Mouse (Mus musculus) ES-CJ7 (cell line): ENCODE measurements around the gene 4930402F06Rik.

Source experiments
- DNase-seq: peaks from one replicate; pipeline ENCODE4 v3.0.0; 2011; ENCODE audit warnings: low read depth, low spot score

4930402F06Rik gene

GRCm38 (mm10) chr2:35417231-35417630, 20.3 kb upstream of the 4930402F06Rik start:
- no peak for DNase-seq

- DNase-seq: no peak
Measured at GRCm38 (mm10) chr2:35416473-35416872, 19.5 kb upstream of the 4930402F06Rik start.

- no peak for DNase-seq
Measured at GRCm38 (mm10) chr2:35412810-35413209, 15.8 kb upstream of the 4930402F06Rik start.

GRCm38 (mm10) chr2:35412246-35412645, 15.3 kb upstream of the 4930402F06Rik start:
- DNase-seq: no peak

- no peak for DNase-seq
Measured at GRCm38 (mm10) chr2:35411640-35412190, 14.7 kb upstream of the 4930402F06Rik start.

GRCm38 (mm10) chr2:35409466-35409865, 12.5 kb upstream of the 4930402F06Rik start:
- no peak for DNase-seq

GRCm38 (mm10) chr2:35408409-35409110, 11.6 kb upstream of the 4930402F06Rik start:
- DNase-seq: no peak

GRCm38 (mm10) chr2:35407878-35408277, 10.9 kb upstream of the 4930402F06Rik start:
- no peak for DNase-seq

- no peak for DNase-seq
Measured at GRCm38 (mm10) chr2:35407266-35407665, 10.3 kb upstream of the 4930402F06Rik start.

- no peak for DNase-seq
Measured at GRCm38 (mm10) chr2:35406611-35407010, 9.6 kb upstream of the 4930402F06Rik start.

GRCm38 (mm10) chr2:35402391-35402790, 5.4 kb upstream of the 4930402F06Rik start:
- DNase-seq: no peak

- DNase-seq: no peak
Measured at GRCm38 (mm10) chr2:35400739-35401138, 3.8 kb upstream of the 4930402F06Rik start.

- DNase-seq: no peak
Measured at GRCm38 (mm10) chr2:35398184-35398828, 1.3 kb upstream of the 4930402F06Rik start.

GRCm38 (mm10) chr2:35397590-35398173, 707 bp upstream of the 4930402F06Rik start:
- peak; percentile 50 for DNase-seq

- no peak for DNase-seq
Measured at GRCm38 (mm10) chr2:35385441-35385871, 11.5 kb downstream of the 4930402F06Rik start.

GRCm38 (mm10) chr2:35379306-35379705, 17.7 kb downstream of the 4930402F06Rik start:
- DNase-seq: no peak

- DNase-seq: no peak
Measured at GRCm38 (mm10) chr2:35377600-35377999, 19.4 kb downstream of the 4930402F06Rik start.

- peak; percentile 22 for DNase-seq
Measured at GRCm38 (mm10) chr2:35373003-35373402, 24.0 kb downstream of the 4930402F06Rik start.

GRCm38 (mm10) chr2:35370686-35371085, 26.3 kb downstream of the 4930402F06Rik start:
- peak; percentile 64 for DNase-seq

- DNase-seq: no peak
Measured at GRCm38 (mm10) chr2:35367629-35368028, 29.3 kb downstream of the 4930402F06Rik start, which contains the start of gene 4930568D16Rik. TSS of gene 4930568D16Rik (minus strand) at chr2:35367729.

GRCm38 (mm10) chr2:35349184-35349583, 47.8 kb downstream of the 4930402F06Rik start:
- peak; percentile 57 for DNase-seq

- DNase-seq: no peak
Measured at GRCm38 (mm10) chr2:35345984-35346383, 51.0 kb downstream of the 4930402F06Rik start.
